Mouse (Mus musculus) C2C12 (cell line): ENCODE data around the gene Mlx. TPM values are rescaled to one million over a fixed set of nuclear protein-coding genes. Genes with fewer than 3 reads are reported as not detected.

ENCODE experiments used
- H3K27me3 ChIP-seq: one replicate; pipeline ENCODE4 v1.6.1; 2011; ENCODE audit not compliant: control insufficient read depth, insufficient read depth, insufficient read length
- H3K36me3 ChIP-seq: one replicate; pipeline ENCODE4 v1.6.1; 2011; ENCODE audit not compliant: control insufficient read depth, insufficient read depth
- H3K4me3 ChIP-seq: one replicate; pipeline ENCODE4 v1.5.1; 2011; ENCODE audit warnings: mild to moderate bottlenecking, control low read depth; ENCODE audit not compliant: poor library complexity, insufficient read depth, severe bottlenecking
- H3K79me2 ChIP-seq: one replicate; pipeline ENCODE4 v1.6.1; 2011; ENCODE audit not compliant: control insufficient read depth, insufficient read depth
- H3K79me3 ChIP-seq: one replicate; pipeline ENCODE4 v1.6.1; 2011; ENCODE audit warnings: low read depth, control low read depth
- H3ac ChIP-seq: one replicate; pipeline ENCODE3; 2011; ENCODE audit warnings: low read depth; ENCODE audit not compliant: control insufficient read depth, insufficient read length
- CEBPB ChIP-seq: IDR thresholded peaks from one replicate; pipeline ENCODE4 v1.6.1; 2011; ENCODE audit warnings: low read depth, mild to moderate bottlenecking, control low read depth, moderate library complexity
- CTCF ChIP-seq: IDR thresholded peaks from one replicate; pipeline ENCODE4 v1.5.1; 2011; ENCODE audit not compliant: control insufficient read depth, insufficient read depth, insufficient read length
- FOSL1 ChIP-seq: IDR thresholded peaks from one replicate; pipeline ENCODE4 v1.8.0; 2011; ENCODE audit warnings: mild to moderate bottlenecking, low read length; ENCODE audit not compliant: poor library complexity, insufficient read depth, severe bottlenecking
- MAX ChIP-seq: IDR thresholded peaks from one replicate; pipeline ENCODE4 v1.6.1; 2011; ENCODE audit warnings: mild to moderate bottlenecking, control low read depth
- MYOD1 ChIP-seq: IDR thresholded peaks from one replicate; pipeline ENCODE4 v1.6.1; 2011; ENCODE audit warnings: low read depth; ENCODE audit not compliant: control insufficient read depth, insufficient read length
- MYOG ChIP-seq: IDR thresholded peaks from one replicate; pipeline ENCODE4 v1.6.1; 2011; ENCODE audit not compliant: control insufficient read depth, insufficient read length; ENCODE audit errors: extremely low read depth
- USF1 ChIP-seq: IDR thresholded peaks from one replicate; pipeline ENCODE4 v1.6.1; 2011; ENCODE audit warnings: low read depth, mild to moderate bottlenecking, control low read depth, moderate library complexity
- long read RNA-seq, 2 experiments: library from polyadenylated mRNA; unstranded; transcript quantifications; one replicate each; pipeline ENCODE4 v2.0.0; 2019 to 2020
- polyA plus RNA-seq: library from polyadenylated mRNA; unstranded; fragments of >200 nt; fragmentation: generic; extraction: Trizol; gene quantifications from one replicate; pipeline ENCODE4 v1.2.1, GENCODE M21; 2012; ENCODE audit warnings: missing spikeins

The Mlx gene
- 39.7 TPM for polyA plus RNA-seq
- long read RNA-seq, experiment 1, transcript Mlx-202 (8 exons, 1,826 nt) = major isoform, 28 of 51 reads
- long read RNA-seq, experiment 1, transcript Mlx-201 (8 exons, 1,965 nt) = minor isoform, 9 of 51 reads
- long read RNA-seq, experiment 1, partial matches to known transcripts = 5 of 51 reads
- long read RNA-seq, experiment 1, other reads (novel, unspliced or antisense) = 5 of 51 reads
- long read RNA-seq, experiment 2, transcript Mlx-201 (8 exons, 1,965 nt) = minor isoform, 25 of 119 reads
- long read RNA-seq, experiment 2, transcript Mlx-203 (7 exons, 1,736 nt) = minor isoform, 12 of 119 reads
- long read RNA-seq, experiment 2, transcript Mlx-202 (8 exons, 1,826 nt) = major isoform, 66 of 119 reads
- long read RNA-seq, experiment 2, partial matches to known transcripts = 1 of 119 reads
- long read RNA-seq, experiment 2, other reads (novel, unspliced or antisense) = 12 of 119 reads

- Histone ChIP-seq H3K27me3 (no peaks in the 10 kb centered on the region), H3K36me3 (peaks cover 41% of the 10 kb centered on the region)
Observed at GRCm38 (mm10) chr11:101086756-101087681, at the start of gene Mlx. TSS of gene Mlx (plus strand) at chr11:101087277.

GRCm38 (mm10) chr11:101037795-101038194 lies 49.3 kb upstream of the Mlx start:
- TF ChIP-seq USF1 (no peak), MYOD1 (no peak), MYOG (no peak), CTCF (no peak), CEBPB (no peak), FOSL1 (no peak), MAX (no peak)
- Histone ChIP-seq H3K27me3 (no peaks in the 10 kb centered on the region), H3K79me2 (no peaks in the 10 kb centered on the region), H3K36me3 (peaks cover 43% of the 10 kb centered on the region), H3K79me3 (no peaks in the 10 kb centered on the region), H3ac (no peak overlapping the region), H3K4me3 (no peak overlapping the region)

More at GRCm38 (mm10) chr11:101086756-101087681, at the start of gene Mlx:
- Histone ChIP-seq H3K4me3 (peak within 1 kb of the TSS; percentile 80), H3ac (peak within 1 kb of the TSS; percentile 87), H3K79me3 (peaks cover 8% of the 10 kb centered on the region), H3K79me2 (peaks cover 31% of the 10 kb centered on the region)
- peak; percentile 98 for TF ChIP-seq USF1
- TF ChIP-seq CTCF = no peak
- no peak for TF ChIP-seq MYOG

- TF ChIP-seq MYOD1 (no peak), CTCF (no peak), USF1 (no peak), MAX (no peak), FOSL1 (no peak), CEBPB (no peak), MYOG (no peak)
- Histone ChIP-seq H3ac (no peak overlapping the region), H3K79me2 (no peaks in the 10 kb centered on the region), H3K36me3 (peaks cover 44% of the 10 kb centered on the region), H3K4me3 (no peak overlapping the region), H3K79me3 (no peaks in the 10 kb centered on the region), H3K27me3 (no peaks in the 10 kb centered on the region)
Observed at GRCm38 (mm10) chr11:101045826-101046225, 41.3 kb upstream of the Mlx start.

- Histone ChIP-seq H3ac (no peak overlapping the region), H3K79me2 (no peaks in the 10 kb centered on the region), H3K36me3 (peaks cover 48% of the 10 kb centered on the region), H3K79me3 (no peaks in the 10 kb centered on the region), H3K27me3 (no peaks in the 10 kb centered on the region), H3K4me3 (no peak overlapping the region)
- TF ChIP-seq CEBPB = no peak
- TF ChIP-seq MYOD1 = no peak
- TF ChIP-seq MAX = no peak
- TF ChIP-seq FOSL1 = no peak
- no peak for TF ChIP-seq USF1
- no peak for TF ChIP-seq MYOG
- TF ChIP-seq CTCF = no peak
Observed at GRCm38 (mm10) chr11:101046440-101046839, 40.6 kb upstream of the Mlx start.

GRCm38 (mm10) chr11:101047502-101047901 lies 39.6 kb upstream of the Mlx start:
- Histone ChIP-seq H3K79me2 (no peaks in the 10 kb centered on the region), H3ac (no peak overlapping the region), H3K79me3 (no peaks in the 10 kb centered on the region), H3K36me3 (peaks cover 45% of the 10 kb centered on the region), H3K27me3 (no peaks in the 10 kb centered on the region), H3K4me3 (no peak overlapping the region)
- TF ChIP-seq USF1 (no peak), FOSL1 (no peak), MAX (no peak), MYOD1 (no peak), CEBPB (no peak), MYOG (no peak), CTCF (no peak)
